Mouse (Mus musculus): ENCODE results near the gene Peli1. TPM values are rescaled to one million over a fixed set of nuclear protein-coding genes. Genes with fewer than 3 reads are reported as not detected.

Gene Peli1
- total RNA-seq (2021): 10 to 100 TPM; 39.4 to 48.0 TPM
- long read RNA-seq, experiment 1, transcript Peli1-201 (7 exons, 3,514 nt): major isoform, 52 of 57 reads
- long read RNA-seq, experiment 1, partial matches to known transcripts: 1 of 57 reads
- long read RNA-seq, experiment 1, other reads (novel, unspliced or antisense): 4 of 57 reads
- long read RNA-seq, experiment 2, transcript Peli1-201 (7 exons, 3,514 nt): major isoform, 46 of 51 reads
- long read RNA-seq, experiment 2, partial matches to known transcripts: 0 of 51 reads
- long read RNA-seq, experiment 2, other reads (novel, unspliced or antisense): 3 of 51 reads

DNA sequence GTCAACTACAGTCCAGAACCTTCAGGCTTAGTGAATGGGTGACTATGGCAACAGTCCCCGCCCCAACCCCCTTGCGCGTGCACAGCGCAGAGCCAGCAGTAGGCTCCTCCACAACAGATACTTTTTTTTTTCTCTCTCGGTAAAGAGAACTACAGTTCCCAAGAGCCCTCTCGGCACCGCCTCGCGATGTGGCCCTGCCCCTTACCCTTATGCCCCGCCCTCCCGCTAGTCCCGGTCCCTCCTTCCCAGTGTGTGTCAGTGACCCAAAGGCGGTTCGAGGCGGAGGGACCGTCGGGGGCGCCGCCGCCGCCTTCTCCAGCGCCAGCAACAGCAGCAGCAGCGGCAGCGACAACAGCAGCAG lies at the start of gene Peli1:
Gene Peli1, plus strand, starts transcription at position 225 of the 361 bp plus-strand sequence.
- intact Hi-C loops (cut with DNase I): loop anchor here (1.0 to 10.0 kb wide), 8 partner anchors 56 to 549 kb away; partner anchors contain the start of genes Aftph, Lgalsl and Sertad2
- peak; percentile 90 to 96 for DNase-seq (ENCODE audit: extremely low spot score in 1 of 2, low spot score in 2 of 2)
- peak within 1 kb of the TSS; percentile 99 for H3K27ac ChIP-seq
- peak within 1 kb of the TSS; percentile 74 for H3K4me3 ChIP-seq
- no peak for TF ChIP-seq CTCF (IDR thresholded peaks at IDR 0.05)

DNA sequence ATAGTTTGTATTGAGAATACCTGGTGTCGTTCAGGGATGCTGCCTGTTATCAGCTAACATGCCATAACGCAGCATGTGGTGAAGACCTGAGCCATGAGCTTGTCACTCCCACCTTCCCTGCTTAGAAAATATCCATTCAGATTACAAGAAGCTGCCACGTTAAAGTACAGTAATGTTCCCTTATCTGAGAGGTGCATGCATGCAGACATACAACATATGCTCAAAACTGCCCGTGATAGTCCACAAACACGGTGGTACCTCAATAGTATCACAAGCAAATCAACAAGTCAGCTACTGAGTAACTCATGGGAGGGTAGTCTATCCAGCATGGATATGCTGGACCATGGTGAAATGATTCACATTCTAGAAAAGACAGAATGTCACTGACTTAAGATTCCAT lies 48.5 kb upstream of the Peli1 start:
- no peak for DNase-seq (ENCODE audit: extremely low spot score in 1 of 2, low spot score in 2 of 2)

DNA sequence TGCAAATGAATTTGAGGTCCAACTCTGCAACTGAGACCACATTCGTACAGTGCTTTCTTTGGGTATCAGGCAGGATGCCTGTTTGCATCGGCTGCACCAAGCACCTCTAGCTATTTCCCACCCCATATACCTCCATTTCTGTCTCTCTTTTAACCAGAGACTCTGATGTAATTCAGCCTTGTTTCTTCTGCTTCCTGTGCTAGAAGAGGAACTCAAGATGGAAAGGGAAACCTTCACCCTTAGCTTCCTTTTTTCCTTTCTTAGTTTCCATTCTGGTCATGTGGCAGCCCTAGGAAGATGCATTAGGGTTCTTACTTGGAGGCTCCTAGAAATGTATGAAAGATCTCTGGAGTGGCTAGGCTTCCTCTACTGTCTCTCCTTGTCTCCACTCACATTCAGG lies 44.9 kb upstream of the Peli1 start:
- no peak overlapping the region for H3K27ac ChIP-seq
- no peak for DNase-seq (ENCODE audit: extremely low spot score in 1 of 2, low spot score in 2 of 2)
- no peak for TF ChIP-seq CTCF (IDR thresholded peaks at IDR 0.05)
- intact Hi-C loops (cut with DNase I): no loop called here
- no peak overlapping the region for H3K4me3 ChIP-seq

More for the DNA sequence above, 48.5 kb upstream of the Peli1 start:
- intact Hi-C loops (cut with DNase I): no loop called here
- Histone ChIP-seq H3K27ac (no peak overlapping the region), H3K4me3 (no peak overlapping the region)
- TF ChIP-seq CTCF (IDR thresholded peaks at IDR 0.05): no peak

DNA sequence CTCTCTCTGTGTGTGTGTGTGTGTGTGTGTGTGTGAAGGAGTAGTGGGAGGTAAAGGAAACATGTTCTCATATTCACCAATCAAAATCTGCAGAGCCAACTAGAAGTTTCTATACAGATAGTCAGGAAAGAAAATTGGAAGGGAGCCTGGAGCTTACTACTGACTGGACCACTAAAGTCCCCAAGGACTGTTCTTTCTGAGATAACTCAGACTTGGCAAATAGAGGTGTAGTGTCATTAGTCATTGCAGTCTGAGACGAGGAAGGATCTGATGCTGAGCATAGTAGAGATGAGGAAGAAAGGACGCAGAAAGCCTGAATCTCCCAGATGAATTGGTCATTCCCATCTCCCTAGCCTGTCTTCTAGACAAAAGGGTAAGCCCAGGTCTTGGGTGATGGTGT lies 43.2 kb upstream of the Peli1 start:
- H3K4me3 ChIP-seq: no peak overlapping the region
- TF ChIP-seq CTCF (IDR thresholded peaks at IDR 0.05): no peak
- DNase-seq (ENCODE audit: extremely low spot score in 1 of 2, low spot score in 2 of 2): no peak
- no peak overlapping the region for H3K27ac ChIP-seq
- intact Hi-C loops (cut with DNase I): no loop called here

DNA sequence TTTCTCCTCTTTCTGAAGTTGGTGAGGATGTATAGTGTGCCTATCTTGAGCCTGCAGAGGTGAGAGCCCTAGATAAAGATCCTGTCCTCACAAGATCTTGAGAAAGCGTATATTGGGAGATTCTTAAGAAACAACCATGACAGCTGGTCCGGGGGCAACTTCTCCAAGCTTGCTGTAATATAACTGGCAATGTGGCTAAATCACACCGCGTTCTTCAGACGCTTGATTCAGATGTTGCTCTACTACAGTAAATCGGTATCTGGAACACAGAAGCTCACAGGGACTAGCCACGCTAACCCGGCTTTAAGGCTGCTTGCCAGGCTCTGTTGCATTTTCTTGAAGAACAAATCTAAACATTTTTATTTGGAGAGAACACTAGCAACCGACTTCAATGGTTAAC lies 39.4 kb upstream of the Peli1 start:
- DNase-seq (ENCODE audit: extremely low spot score in 1 of 2, low spot score in 2 of 2): peak; percentile 20 to 21
- intact Hi-C loops (cut with DNase I): no loop called here
- no peak overlapping the region for H3K27ac ChIP-seq
- TF ChIP-seq CTCF (IDR thresholded peaks at IDR 0.05): no peak
- no peak overlapping the region for H3K4me3 ChIP-seq

DNA sequence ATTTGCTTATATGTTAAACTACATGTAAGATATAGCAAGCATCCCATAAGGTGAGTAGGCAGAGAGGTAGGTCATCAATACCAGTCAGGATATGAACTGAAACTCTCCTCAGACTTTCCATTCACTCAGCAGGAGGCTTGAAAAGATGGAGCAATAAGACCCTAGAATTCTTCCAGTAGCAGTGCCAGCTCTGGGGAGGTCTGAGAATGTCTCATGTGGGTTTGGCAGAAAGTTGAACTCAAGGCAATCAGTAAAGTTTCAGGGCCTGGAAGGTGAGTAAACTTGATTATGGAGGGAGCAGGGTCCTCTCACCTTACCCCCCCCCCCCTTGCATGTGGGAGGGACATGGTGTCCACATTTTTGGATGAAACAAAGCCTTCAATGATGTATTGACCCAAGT lies 36.5 kb upstream of the Peli1 start:
- no peak overlapping the region for H3K4me3 ChIP-seq
- DNase-seq (ENCODE audit: extremely low spot score in 1 of 2, low spot score in 2 of 2): no peak
- TF ChIP-seq CTCF (IDR thresholded peaks at IDR 0.05): no peak
- intact Hi-C loops (cut with DNase I): no loop called here
- no peak overlapping the region for H3K27ac ChIP-seq

GRCm38 (mm10) chr11:21056109-21056850 lies 34.8 kb upstream of the Peli1 start:
- DNase-seq (ENCODE audit: extremely low spot score in 1 of 2, low spot score in 2 of 2): no peak
- no peak for TF ChIP-seq CTCF (IDR thresholded peaks at IDR 0.05)
- intact Hi-C loops (cut with DNase I): no loop called here
- H3K27ac ChIP-seq: no peak overlapping the region
- H3K4me3 ChIP-seq: no peak overlapping the region

GRCm38 (mm10) chr11:21057511-21058414 lies 33.3 kb upstream of the Peli1 start:
- Histone ChIP-seq H3K27ac (no peak overlapping the region), H3K4me3 (no peak overlapping the region)
- no peak for DNase-seq (ENCODE audit: extremely low spot score in 1 of 2, low spot score in 2 of 2)
- intact Hi-C loops (cut with DNase I): no loop called here
- no peak for TF ChIP-seq CTCF (IDR thresholded peaks at IDR 0.05)

DNA sequence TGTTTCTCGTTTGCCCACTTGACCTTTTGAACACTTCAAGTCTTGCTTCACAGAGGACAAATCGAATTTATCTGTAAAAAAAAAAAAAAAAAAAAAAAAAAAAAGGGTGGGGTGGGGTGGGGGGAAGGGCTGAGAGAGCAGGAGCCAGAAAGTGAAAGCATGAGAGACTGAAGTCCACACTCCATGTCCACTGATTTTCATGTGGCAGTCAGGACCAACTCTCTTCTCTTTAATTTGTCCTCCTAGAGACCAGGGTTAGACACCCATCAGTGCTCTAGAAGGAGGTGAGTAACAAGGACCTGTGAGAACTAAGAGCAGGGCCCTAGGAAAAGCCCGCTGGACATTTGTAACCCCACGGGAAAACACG lies 32.7 kb upstream of the Peli1 start:
- no peak for DNase-seq (ENCODE audit: extremely low spot score in 1 of 2, low spot score in 2 of 2)
- H3K4me3 ChIP-seq: no peak overlapping the region
- TF ChIP-seq CTCF (IDR thresholded peaks at IDR 0.05): no peak
- H3K27ac ChIP-seq: no peak overlapping the region
- intact Hi-C loops (cut with DNase I): no loop called here

DNA sequence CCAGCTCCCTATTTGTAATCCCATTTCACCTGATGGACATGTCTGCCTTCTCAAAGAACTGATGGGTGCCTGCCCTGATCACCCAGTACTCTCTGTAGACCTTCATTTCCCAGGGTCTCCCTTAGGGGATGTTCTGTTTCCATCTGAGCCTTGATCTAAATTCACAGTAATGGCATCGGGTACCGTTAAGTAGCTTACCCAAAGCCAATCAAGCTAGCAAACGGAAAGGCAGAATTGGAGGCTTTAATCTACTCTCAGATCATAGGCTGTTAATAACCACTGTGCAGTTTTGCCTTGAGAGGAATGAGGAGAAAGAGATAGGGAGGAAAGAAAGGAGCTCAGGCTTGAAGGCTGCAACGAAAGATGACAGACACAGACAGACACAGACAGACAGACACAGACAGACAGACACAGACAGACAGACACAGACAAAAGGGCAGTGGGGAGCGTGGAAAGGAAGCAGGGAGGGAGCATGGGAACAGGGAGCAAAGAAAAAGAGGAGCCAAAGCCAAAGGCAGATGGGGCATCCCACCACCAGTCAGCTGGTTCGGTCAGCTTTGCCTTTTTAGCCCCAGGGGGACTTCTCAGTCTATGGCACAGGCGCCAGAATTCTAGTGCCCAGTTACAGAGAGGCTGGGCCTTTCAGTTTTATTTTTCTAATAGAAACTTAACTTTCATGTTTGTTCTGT lies 30.6 kb upstream of the Peli1 start:
- Histone ChIP-seq H3K27ac (no peak overlapping the region), H3K4me3 (no peak overlapping the region)
- intact Hi-C loops (cut with DNase I): no loop called here

DNA sequence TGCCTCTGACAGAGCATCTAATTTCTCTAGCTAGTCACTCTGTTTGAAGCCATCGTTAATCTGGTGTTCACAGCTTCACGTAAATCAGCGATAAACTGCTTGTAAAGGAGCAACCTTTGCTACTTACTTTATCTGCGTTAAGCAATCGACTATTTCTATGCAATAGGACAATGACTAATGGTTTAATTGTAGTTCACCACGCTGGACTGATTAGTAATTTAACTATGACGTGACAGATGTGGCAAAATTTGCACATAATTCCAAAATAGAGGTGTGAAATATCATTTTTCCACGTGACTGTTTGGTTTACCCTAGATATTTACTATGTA lies 30.1 kb upstream of the Peli1 start:
- no peak for DNase-seq (ENCODE audit: extremely low spot score in 1 of 2, low spot score in 2 of 2)
- no peak overlapping the region for H3K27ac ChIP-seq
- no peak overlapping the region for H3K4me3 ChIP-seq
- intact Hi-C loops (cut with DNase I): no loop called here
- TF ChIP-seq CTCF (IDR thresholded peaks at IDR 0.05): no peak

More for the DNA sequence above, 30.6 kb upstream of the Peli1 start:
- TF ChIP-seq CTCF (IDR thresholded peaks at IDR 0.05): no peak
- no peak for DNase-seq (ENCODE audit: extremely low spot score in 1 of 2, low spot score in 2 of 2)

Data from left cerebral cortex, adult 2 months (tissue).